Mouse (Mus musculus): ENCODE results near the gene Xpo6. TPM values are rescaled to one million over a fixed set of nuclear protein-coding genes. Genes with fewer than 3 reads are reported as not detected.

Xpo6 gene
- polyA plus RNA-seq, 1 experiment from 2014 or later = 20.0 TPM

DNA sequence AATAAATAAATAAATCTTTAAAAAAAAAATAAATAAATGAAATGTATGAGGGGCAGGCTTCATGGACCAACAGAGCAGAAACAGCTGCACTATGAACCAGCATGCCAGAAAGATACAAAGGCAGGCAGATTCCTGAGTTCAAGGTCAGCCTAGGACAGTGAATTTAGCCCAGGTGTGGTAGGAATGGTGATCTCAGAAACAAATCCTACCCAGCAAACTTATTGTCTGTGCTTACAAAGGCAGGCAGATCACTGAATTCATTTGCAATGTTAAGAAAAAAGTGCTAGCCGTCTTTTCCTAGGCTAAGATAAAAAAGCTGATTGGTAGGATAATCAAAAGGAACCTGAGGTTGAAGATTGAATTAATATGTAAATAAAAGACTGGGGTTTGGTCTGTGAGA lies 54.1 kb downstream of the Xpo6 start:
- Histone ChIP-seq H3K4me2 (replicated peaks; ENCODE audit: low read depth) (no peak overlapping the region), H3K4me3 (ENCODE audit: low read depth, low read length) (no peak overlapping the region), H3K27me3 (replicated peaks; ENCODE audit: control insufficient read depth, insufficient read depth, low read length) (no peaks in the 10 kb centered on the region), H3K9ac (ENCODE audit: low read depth, low read length) (no peak overlapping the region), H3K9me3 (ENCODE audit: control insufficient read depth) (no peaks in the 10 kb centered on the region), H3K4me1 (replicated peaks; ENCODE audit: control insufficient read depth, insufficient read depth, low read length) (no peaks in the 10 kb centered on the region), H3K36me3 (ENCODE audit: control insufficient read depth, insufficient read depth) (peaks cover 55% of the 10 kb centered on the region), H3K27ac (ENCODE audit: low read depth, low read length) (no peak overlapping the region)
- TF ChIP-seq CTCF (IDR thresholded peaks at IDR 0.05; ENCODE audit: low read depth) = no peak
- ATAC-seq = no peak
- 78% methylated on average over 1 of the region's 1 CpGs for WGBS

DNA sequence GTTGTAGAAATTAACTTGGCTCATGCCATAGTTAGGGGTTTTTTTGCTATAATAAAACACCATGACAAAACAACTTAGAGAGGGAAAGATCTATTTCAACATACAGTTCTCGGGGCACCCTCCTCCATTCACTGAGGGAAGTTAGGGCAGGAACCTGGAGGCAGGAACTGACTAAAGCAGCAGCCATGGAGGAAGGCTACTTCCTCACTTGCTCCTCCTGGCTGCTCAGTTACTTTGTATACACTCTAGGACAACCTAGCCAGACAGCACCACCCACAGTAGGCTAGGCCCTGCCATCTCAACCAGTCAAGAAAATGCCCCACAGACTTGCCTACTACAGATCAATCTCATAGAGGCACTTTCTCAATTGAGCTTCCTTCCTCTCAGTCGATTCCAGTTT lies 55.9 kb downstream of the Xpo6 start:
- Histone ChIP-seq H3K27ac (ENCODE audit: low read depth, low read length) (no peak overlapping the region), H3K4me3 (ENCODE audit: low read depth, low read length) (no peak overlapping the region), H3K4me2 (replicated peaks; ENCODE audit: low read depth) (no peak overlapping the region), H3K9me3 (ENCODE audit: control insufficient read depth) (no peaks in the 10 kb centered on the region), H3K36me3 (ENCODE audit: control insufficient read depth, insufficient read depth) (peaks cover 69% of the 10 kb centered on the region), H3K9ac (ENCODE audit: low read depth, low read length) (no peak overlapping the region), H3K4me1 (replicated peaks; ENCODE audit: control insufficient read depth, insufficient read depth, low read length) (no peaks in the 10 kb centered on the region), H3K27me3 (replicated peaks; ENCODE audit: control insufficient read depth, insufficient read depth, low read length) (no peaks in the 10 kb centered on the region)
- ATAC-seq = no peak
- WGBS = 84% methylated on average over 2 of the region's 2 CpGs
- TF ChIP-seq CTCF (IDR thresholded peaks at IDR 0.05; ENCODE audit: low read depth) = no peak

- TF ChIP-seq CTCF (IDR thresholded peaks at IDR 0.05; ENCODE audit: low read depth) = no peak
- peaks cover 58% of the 10 kb centered on the region for H3K36me3 ChIP-seq (ENCODE audit: control insufficient read depth, insufficient read depth)
- 91% methylated on average over 5 of the region's 5 CpGs for WGBS
Measured at GRCm38 (mm10) chr7:126137850-126138249, 62.5 kb downstream of the Xpo6 start.

DNA sequence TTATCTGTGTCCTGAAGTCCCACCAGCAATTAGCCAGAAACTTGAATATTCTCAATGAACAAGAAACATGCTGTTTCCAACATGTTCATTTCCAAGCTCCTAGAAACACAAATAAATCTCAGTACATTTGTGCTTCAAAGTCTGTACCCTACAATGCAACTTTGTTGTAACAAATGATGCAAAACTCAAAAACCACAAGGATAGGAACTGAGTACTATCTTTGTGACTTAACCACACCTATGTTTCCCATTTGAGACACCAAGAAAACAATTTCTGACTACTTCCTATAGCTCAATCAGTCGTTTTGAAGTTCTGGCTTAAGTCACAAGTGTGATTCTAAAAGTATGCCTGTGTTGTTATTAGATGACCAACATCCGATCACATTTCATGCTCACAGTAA lies 64.9 kb downstream of the Xpo6 start:
- peaks cover 51% of the 10 kb centered on the region for H3K36me3 ChIP-seq (ENCODE audit: control insufficient read depth, insufficient read depth)
- TF ChIP-seq CTCF (IDR thresholded peaks at IDR 0.05; ENCODE audit: low read depth) = no peak
- no peak overlapping the region for H3K4me3 ChIP-seq (ENCODE audit: low read depth, low read length)
- no peaks in the 10 kb centered on the region for H3K9me3 ChIP-seq (ENCODE audit: control insufficient read depth)
- H3K27ac ChIP-seq (ENCODE audit: low read depth, low read length) = no peak overlapping the region
- no peaks in the 10 kb centered on the region for H3K27me3 ChIP-seq (replicated peaks; ENCODE audit: control insufficient read depth, insufficient read depth, low read length)
- no peaks in the 10 kb centered on the region for H3K4me1 ChIP-seq (replicated peaks; ENCODE audit: control insufficient read depth, insufficient read depth, low read length)
- no peak overlapping the region for H3K4me2 ChIP-seq (replicated peaks; ENCODE audit: low read depth)
- no peak for ATAC-seq
- WGBS = 77% methylated on average over 2 of the region's 2 CpGs
- H3K9ac ChIP-seq (ENCODE audit: low read depth, low read length) = no peak overlapping the region

More at GRCm38 (mm10) chr7:126137850-126138249, 62.5 kb downstream of the Xpo6 start:
- Histone ChIP-seq H3K27me3 (replicated peaks; ENCODE audit: control insufficient read depth, insufficient read depth, low read length) (no peaks in the 10 kb centered on the region), H3K4me2 (replicated peaks; ENCODE audit: low read depth) (no peak overlapping the region), H3K4me3 (ENCODE audit: low read depth, low read length) (no peak overlapping the region), H3K27ac (ENCODE audit: low read depth, low read length) (no peak overlapping the region), H3K9ac (ENCODE audit: low read depth, low read length) (no peak overlapping the region), H3K9me3 (ENCODE audit: control insufficient read depth) (no peaks in the 10 kb centered on the region), H3K4me1 (replicated peaks; ENCODE audit: control insufficient read depth, insufficient read depth, low read length) (no peaks in the 10 kb centered on the region)
- no peak for ATAC-seq

- no peak overlapping the region for H3K4me3 ChIP-seq (ENCODE audit: low read depth, low read length)
- no peaks in the 10 kb centered on the region for H3K27me3 ChIP-seq (replicated peaks; ENCODE audit: control insufficient read depth, insufficient read depth, low read length)
- H3K4me2 ChIP-seq (replicated peaks; ENCODE audit: low read depth) = no peak overlapping the region
- no peak for ATAC-seq
- 88% methylated on average over 4 of the region's 4 CpGs for WGBS
- no peak overlapping the region for H3K9ac ChIP-seq (ENCODE audit: low read depth, low read length)
- H3K27ac ChIP-seq (ENCODE audit: low read depth, low read length) = no peak overlapping the region
- H3K9me3 ChIP-seq (ENCODE audit: control insufficient read depth) = no peaks in the 10 kb centered on the region
- no peaks in the 10 kb centered on the region for H3K4me1 ChIP-seq (replicated peaks; ENCODE audit: control insufficient read depth, insufficient read depth, low read length)
- no peak for TF ChIP-seq CTCF (IDR thresholded peaks at IDR 0.05; ENCODE audit: low read depth)
- H3K36me3 ChIP-seq (ENCODE audit: control insufficient read depth, insufficient read depth) = peaks cover 47% of the 10 kb centered on the region
Measured at GRCm38 (mm10) chr7:126134634-126135321, 65.5 kb downstream of the Xpo6 start.

GRCm38 (mm10) chr7:126127673-126128072 lies 72.6 kb downstream of the Xpo6 start:
- 75% methylated on average over 2 of the region's 2 CpGs for WGBS
- no peak overlapping the region for H3K4me2 ChIP-seq (replicated peaks; ENCODE audit: low read depth)
- no peak overlapping the region for H3K9ac ChIP-seq (ENCODE audit: low read depth, low read length)
- H3K9me3 ChIP-seq (ENCODE audit: control insufficient read depth) = no peaks in the 10 kb centered on the region
- 0 out of 2 replicates have a peak overlapping the region, but pooled peaks have one; percentile 28 for H3K27ac ChIP-seq (ENCODE audit: low read depth, low read length)
- H3K4me1 ChIP-seq (replicated peaks; ENCODE audit: control insufficient read depth, insufficient read depth, low read length) = 0 out of 2 replicates have a peak, but pooled peaks cover 3% of the 10 kb centered on the region
- ATAC-seq = no peak
- no peak for TF ChIP-seq CTCF (IDR thresholded peaks at IDR 0.05; ENCODE audit: low read depth)
- no peak overlapping the region for H3K4me3 ChIP-seq (ENCODE audit: low read depth, low read length)
- no peaks in the 10 kb centered on the region for H3K27me3 ChIP-seq (replicated peaks; ENCODE audit: control insufficient read depth, insufficient read depth, low read length)
- H3K36me3 ChIP-seq (ENCODE audit: control insufficient read depth, insufficient read depth) = peaks cover 50% of the 10 kb centered on the region
